Mouse (Mus musculus) spleen, adult 2 months (tissue): ENCODE data around the gene Pdpn. TPM values are rescaled to one million over a fixed set of nuclear protein-coding genes. Genes with fewer than 3 reads are reported as not detected.

Source experiments
- DNase-seq, 2 experiments: peaks; one replicate each; pipeline versions ENCODE4 v3.0.0 to v3.0.0-alpha.2; 2012 to 2021; ENCODE audit warnings: low spot score in 2 of 2, low read depth in 1 of 2
- H3K27ac ChIP-seq: fragments of 200-500 bp; 2 replicates; pipeline ENCODE4 v1.5.1; 2012; ENCODE audit warnings: low read length, inconsistent platforms; ENCODE audit not compliant: insufficient read depth
- H3K27me3 ChIP-seq: fragments of 200-500 bp; 2 replicates; pipeline ENCODE4 v1.6.1; 2012; ENCODE audit warnings: mild to moderate bottlenecking, moderate library complexity, low read length, inconsistent platforms; ENCODE audit not compliant: control insufficient read depth, insufficient read depth
- H3K36me3 ChIP-seq: fragments of 200-500 bp; 2 replicates; pipeline ENCODE4 v1.6.1; 2012; ENCODE audit warnings: mild to moderate bottlenecking, low read length, inconsistent platforms; ENCODE audit not compliant: control insufficient read depth, insufficient read depth
- H3K4me1 ChIP-seq: fragments of 200-500 bp; 2 replicates; pipeline ENCODE4 v1.6.1; 2011; ENCODE audit warnings: inconsistent platforms; ENCODE audit not compliant: control insufficient read depth, insufficient read depth, insufficient read length
- H3K4me3 ChIP-seq: fragments of 200-500 bp; 2 replicates; pipeline ENCODE4 v1.5.1; 2011; ENCODE audit warnings: mild to moderate bottlenecking, inconsistent platforms; ENCODE audit not compliant: insufficient read depth, insufficient read length; ENCODE audit errors: extremely low read depth
- CTCF ChIP-seq: fragments of 200-500 bp; IDR thresholded peaks from 2 replicates; pipeline ENCODE4 v1.5.1; 2011; ENCODE audit warnings: mild to moderate bottlenecking, inconsistent platforms; ENCODE audit not compliant: insufficient read depth, insufficient read length, insufficient replicate concordance; ENCODE audit errors: extremely low read depth
- POLR2A ChIP-seq: fragments of 200-500 bp; IDR thresholded peaks from 2 replicates; pipeline ENCODE4 v1.6.1; 2011; ENCODE audit warnings: low read depth, low read length, inconsistent platforms
- WGBS: fragments of 180-500 bp; shearing (Covaris S2); methylation state at CpG from one replicate; pipeline ENCODE4 v1.1.7; 2018; 5-methylcytosine and 5-hydroxymethylcytosine counted together
- polyA plus RNA-seq: library from polyadenylated mRNA; depleted of rRNA; stranded (reverse); fragments of >200 nt; gene quantifications from 2 replicates; pipeline ENCODE4 v1.2.3, GENCODE M21; 2012; rRNA removed

The Pdpn gene
- polyA plus RNA-seq, 1 experiment: 0.28 TPM

DNA sequence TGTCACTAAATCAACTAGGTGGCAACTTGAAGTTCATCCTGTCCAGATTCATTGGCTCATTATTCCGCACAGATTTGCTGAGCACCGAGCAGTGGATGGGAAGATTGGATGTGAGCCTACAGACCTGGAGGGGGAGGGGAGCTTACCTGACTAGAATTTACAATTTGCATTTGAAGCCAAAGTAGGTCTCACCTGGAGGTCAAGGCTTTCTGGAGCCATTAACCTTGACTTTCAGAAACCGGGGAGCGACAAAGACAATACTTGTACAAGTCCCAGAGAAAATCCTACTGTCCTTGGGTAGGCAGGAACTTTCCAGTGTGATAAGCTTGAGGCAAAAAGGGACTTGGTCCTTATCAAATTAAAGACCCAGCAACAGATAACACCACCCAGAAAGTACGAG is 71.4 kb downstream of the Pdpn start:
- TF ChIP-seq POLR2A (no peak), CTCF (no peak)
- no peak overlapping the region for H3K27ac ChIP-seq
- 83% methylated on average over 5 of the region's 5 CpGs for WGBS
- H3K27me3 ChIP-seq: no peaks in the 10 kb centered on the region
- no peaks in the 10 kb centered on the region for H3K4me1 ChIP-seq
- H3K4me3 ChIP-seq: no peak overlapping the region
- no peak for DNase-seq
- no peaks in the 10 kb centered on the region for H3K36me3 ChIP-seq

- no peaks in the 10 kb centered on the region for H3K4me1 ChIP-seq
- no peak overlapping the region; the same call in 1 of the 2 replicates for H3K27ac ChIP-seq
- TF ChIP-seq POLR2A: no peak
- TF ChIP-seq CTCF: no peak
- no peaks in the 10 kb centered on the region for H3K27me3 ChIP-seq
- WGBS: 85% methylated on average over 9 of the region's 9 CpGs
- no peak overlapping the region for H3K4me3 ChIP-seq
- no peak for DNase-seq
- no peaks in the 10 kb centered on the region for H3K36me3 ChIP-seq
These were observed 73.5 kb downstream of the Pdpn start for GRCm38 (mm10) chr4:143225886-143226285.

DNA sequence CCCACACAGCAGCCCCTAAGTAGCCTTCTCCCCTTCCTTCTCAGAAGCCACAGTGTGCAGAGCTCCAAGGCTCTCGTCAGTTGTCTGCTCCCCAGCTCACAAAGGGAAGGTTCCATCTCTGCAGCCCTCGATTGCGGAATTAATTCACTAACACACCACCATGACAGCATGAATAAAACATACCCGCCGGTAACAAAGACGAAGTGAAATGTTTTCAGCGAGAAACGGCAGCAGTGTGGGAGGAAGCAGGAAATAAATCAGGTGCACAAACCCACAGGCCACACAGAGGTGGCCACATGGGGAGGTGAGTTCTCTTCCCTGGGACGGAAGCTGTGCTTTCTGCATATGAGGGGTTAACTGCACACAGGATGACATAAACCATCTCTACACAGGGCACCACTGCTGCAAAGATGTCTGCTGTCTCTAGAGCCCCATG is 80.0 kb downstream of the Pdpn start:
- Histone ChIP-seq H3K36me3 (no peaks in the 10 kb centered on the region), H3K27ac (peak overlapping the region; percentile 88), H3K4me3 (peak overlapping the region; percentile 60), H3K27me3 (no peaks in the 10 kb centered on the region), H3K4me1 (peaks cover 5% of the 10 kb centered on the region; the same call in 1 of the 2 replicates)
- no peak for TF ChIP-seq CTCF
- no peak for TF ChIP-seq POLR2A
- peak; percentile 36 to 53 for DNase-seq
- WGBS: 9% methylated on average over 9 of the region's 9 CpGs

DNA sequence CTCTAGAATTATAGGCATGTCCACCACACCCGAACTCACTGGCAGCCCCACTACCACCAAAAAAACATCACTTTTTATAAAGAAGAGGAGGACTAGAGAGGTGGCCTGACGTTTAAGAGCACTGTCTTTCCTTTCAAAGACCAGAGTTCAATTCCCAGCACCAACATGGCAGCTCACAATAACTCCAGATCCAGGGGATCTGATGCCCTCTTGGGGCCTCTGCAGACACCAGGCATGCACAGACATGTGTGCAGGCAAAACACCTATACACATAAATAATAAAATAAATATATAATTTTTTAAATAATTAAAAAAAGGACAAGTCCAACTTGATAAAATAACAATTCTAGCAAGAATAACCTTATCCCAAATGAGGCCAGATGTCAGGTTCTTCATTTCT is 80.5 kb downstream of the Pdpn start:
- no peak for TF ChIP-seq POLR2A
- no peak for TF ChIP-seq CTCF
- Histone ChIP-seq H3K36me3 (no peaks in the 10 kb centered on the region), H3K4me3 (no peak overlapping the region; the same call in 1 of the 2 replicates), H3K27ac (peak overlapping the region; percentile 88), H3K27me3 (no peaks in the 10 kb centered on the region), H3K4me1 (peaks cover 5% of the 10 kb centered on the region; the same call in 1 of the 2 replicates)
- WGBS: 92% methylated on average over 2 of the region's 2 CpGs
- DNase-seq: no peak

Other genes starting within 250 kb of the Pdpn start
- 13.5 and 14.4 TPM in 2 replicates for gene Prdm2, start 86.6 kb downstream of the Pdpn start, polyA plus RNA-seq
- gene Lrrc38, start 50.2 kb upstream of the Pdpn start, polyA plus RNA-seq: not detected in 2 replicates
- gene Pramel1, start 94.9 kb upstream of the Pdpn start, polyA plus RNA-seq: not detected in 2 replicates
- gene Pramef8, start 112.9 kb upstream of the Pdpn start, polyA plus RNA-seq: 4.6 and 5.2 TPM in 2 replicates
- gene Oog4, start 150.8 kb upstream of the Pdpn start, polyA plus RNA-seq: not detected in 2 replicates
- gene Gm13043, start 211.8 kb upstream of the Pdpn start, polyA plus RNA-seq: not detected in 2 replicates
- gene Gm13040, start 236.4 kb upstream of the Pdpn start, polyA plus RNA-seq: not detected in 2 replicates